9 mouse cellular contexts compared by ENCODE assay signal in genomic region chr8:11010398-11010797, GRCm38 (mm10). TPM values are rescaled to one million over a fixed set of nuclear protein-coding genes. Genes with fewer than 3 reads are reported as not detected.
A peak's percentile ranks its signal among the peaks of the same experiment; 100 is the strongest.
DNase-seq lines count a peak whose midpoint lies in the region; ATAC-seq and TF ChIP-seq lines count a peak whose summit lies in the region.
"Had no signal": no experiment of that assay in that cellular context is flagged by ENCODE, and none has a peak within 500 bp of the region (broad histone marks: within the 10 kb centered on the region; RNA-seq: fewer than 3 reads in every experiment).

No protein-coding gene starts in this region.

- TF ChIP-seq EP300 in stomach, postnatal 0 days (optimal IDR thresholded peaks at IDR 0.05), result no peak

- H3K36me3 ChIP-seq in heart, embryonic 10.5 days, result peaks cover 13% of the 10 kb centered on the region
- no peaks in the 10 kb centered on the region for H3K36me3 ChIP-seq in stomach, embryonic 14.5 days (ENCODE audit: control insufficient read depth, insufficient read depth, low read length)
- H3K36me3 ChIP-seq in stomach, postnatal 0 days (ENCODE audit: control insufficient read depth, insufficient read depth, low read length), result peaks cover 6% of the 10 kb centered on the region
- H3K36me3 ChIP-seq in limb, embryonic 15.5 days, result 0 out of 2 replicates have a peak, but pooled peaks cover 3% of the 10 kb centered on the region
- H3K36me3 ChIP-seq in stomach, embryonic 16.5 days (ENCODE audit: control insufficient read depth, insufficient read depth, low read length), result 0 out of 2 replicates have a peak, but pooled peaks cover under 1% of the 10 kb centered on the region

- peak overlapping the region; percentile 86; the same call in 1 of the 2 replicates for H3K4me3 ChIP-seq in heart, embryonic 10.5 days
- H3K4me3 ChIP-seq in stomach, embryonic 14.5 days (ENCODE audit: low read depth, low read length), result no peak overlapping the region
- no peak overlapping the region for H3K4me3 ChIP-seq in stomach, postnatal 0 days (ENCODE audit: low read depth, low read length)
- H3K4me3 ChIP-seq in limb, embryonic 15.5 days, result 0 out of 2 replicates have a peak overlapping the region, but pooled peaks have one; percentile 86
- H3K4me3 ChIP-seq in stomach, embryonic 16.5 days (replicated peaks; ENCODE audit: low read length), result no peak overlapping the region

- no peaks in the 10 kb centered on the region for H3K27me3 ChIP-seq in heart, embryonic 10.5 days (ENCODE audit: insufficient read depth, poor library complexity, severe bottlenecking)
- no peaks in the 10 kb centered on the region for H3K27me3 ChIP-seq in stomach, embryonic 14.5 days (ENCODE audit: control insufficient read depth, insufficient read depth, low read length)
- H3K27me3 ChIP-seq in stomach, postnatal 0 days (ENCODE audit: control insufficient read depth, insufficient read depth, low read length), result no peaks in the 10 kb centered on the region
- no peaks in the 10 kb centered on the region for H3K27me3 ChIP-seq in limb, embryonic 15.5 days
- no peaks in the 10 kb centered on the region for H3K27me3 ChIP-seq in stomach, embryonic 16.5 days (ENCODE audit: control insufficient read depth, insufficient read depth, low read length)

- peak overlapping the region; percentile 92; the same call in 1 of the 2 replicates for H3K4me2 ChIP-seq in stomach, embryonic 14.5 days (replicated peaks; ENCODE audit: low read depth, low read length)
- no peak overlapping the region for H3K4me2 ChIP-seq in stomach, postnatal 0 days (replicated peaks; ENCODE audit: low read depth)
- H3K4me2 ChIP-seq in limb, embryonic 15.5 days, result no peak overlapping the region; the same call in 1 of the 2 replicates
- peak overlapping the region; percentile 83; the same call in 1 of the 2 replicates for H3K4me2 ChIP-seq in stomach, embryonic 16.5 days (ENCODE audit: low read depth, low read length)

- peak overlapping the region; percentile 97 for H3K27ac ChIP-seq in heart, embryonic 10.5 days
- H3K27ac ChIP-seq in stomach, embryonic 14.5 days (ENCODE audit: low read length), result no peak overlapping the region; the same call in 1 of the 2 replicates
- H3K27ac ChIP-seq in stomach, postnatal 0 days (replicated peaks), result no peak overlapping the region
- no peak overlapping the region for H3K27ac ChIP-seq in limb, embryonic 15.5 days
- H3K27ac ChIP-seq in stomach, embryonic 16.5 days (ENCODE audit: low read length), result peak overlapping the region; percentile 99; the same call in 1 of the 2 replicates

- no peak overlapping the region for H3K9ac ChIP-seq in stomach, embryonic 14.5 days (replicated peaks; ENCODE audit: low read depth, low read length)
- no peak overlapping the region for H3K9ac ChIP-seq in stomach, postnatal 0 days (ENCODE audit: low read length)
- no peak overlapping the region for H3K9ac ChIP-seq in limb, embryonic 15.5 days
- H3K9ac ChIP-seq in stomach, embryonic 16.5 days (ENCODE audit: low read length), result no peak overlapping the region

- WGBS in heart, embryonic 10.5 days, result 52% methylated on average over 11 of the region's 11 CpGs
- 53% methylated on average over 11 of the region's 11 CpGs for WGBS in stomach, embryonic 14.5 days
- 53% methylated on average over 11 of the region's 11 CpGs for WGBS in stomach, postnatal 0 days
- WGBS in limb, embryonic 15.5 days, result 40% methylated on average over 11 of the region's 11 CpGs
- WGBS in stomach, embryonic 16.5 days, result 47% methylated on average over 11 of the region's 11 CpGs

- peaks cover 47% of the 10 kb centered on the region for H3K4me1 ChIP-seq in heart, embryonic 10.5 days
- peaks cover 24% of the 10 kb centered on the region for H3K4me1 ChIP-seq in stomach, embryonic 14.5 days (ENCODE audit: control insufficient read depth, insufficient read depth, low read length)
- peaks cover 11% of the 10 kb centered on the region; the same call in 1 of the 2 replicates for H3K4me1 ChIP-seq in stomach, postnatal 0 days (replicated peaks; ENCODE audit: control insufficient read depth, insufficient read depth)
- peaks cover 34% of the 10 kb centered on the region for H3K4me1 ChIP-seq in limb, embryonic 15.5 days
- H3K4me1 ChIP-seq in stomach, embryonic 16.5 days (ENCODE audit: control insufficient read depth, insufficient read depth, low read length), result peaks cover 29% of the 10 kb centered on the region

- no peak for DNase-seq in heart, embryonic 10.5 days (ENCODE audit: low spot score)
- DNase-seq in heart, adult 18-20 months, result no peak
- DNase-seq in stomach, postnatal 0 days (ENCODE audit: low spot score), result no peak
- no peak for DNase-seq in frontal cortex, postnatal 25 days (ENCODE audit: low spot score in 2 of 2)
- no peak for DNase-seq in left cerebral cortex, adult 18-20 months (ENCODE audit: low spot score in 2 of 2)
- DNase-seq: lung, postnatal 36 days had no signal

- no peak for TF ChIP-seq CTCF in stomach, postnatal 0 days (IDR thresholded peaks at IDR 0.05; ENCODE audit: low read depth)

- no peak for ATAC-seq in stomach, embryonic 14.5 days (ENCODE audit: insufficient number of reproducible peaks, insufficient read depth, low FRiP score, low read depth)
- no peak for ATAC-seq in stomach, postnatal 0 days (ENCODE audit: low FRiP score, low TSS enrichment)
- ATAC-seq in limb, embryonic 15.5 days (ENCODE audit: insufficient number of reproducible peaks, low FRiP score, low TSS enrichment, low read depth), result no peak
- ATAC-seq in stomach, embryonic 16.5 days (ENCODE audit: insufficient read depth, low FRiP score), result no peak

- no peaks in the 10 kb centered on the region for H3K9me3 ChIP-seq in heart, embryonic 10.5 days
- no peaks in the 10 kb centered on the region for H3K9me3 ChIP-seq in stomach, embryonic 14.5 days (ENCODE audit: control insufficient read depth, low read depth, low read length)
- no peaks in the 10 kb centered on the region for H3K9me3 ChIP-seq in stomach, postnatal 0 days (ENCODE audit: control insufficient read depth, low read length)
- no peaks in the 10 kb centered on the region for H3K9me3 ChIP-seq in limb, embryonic 15.5 days
- H3K9me3 ChIP-seq in stomach, embryonic 16.5 days (replicated peaks; ENCODE audit: control insufficient read depth, low read length), result no peaks in the 10 kb centered on the region

RNA-seq across cellular contexts. Expression of gene Irs2, which starts 2.1 kb away (rescaled TPM):
- polyA plus RNA-seq in heart, embryonic 10.5 days (2016; fragmentation: Nextera tagmentation; extraction: Ambion mirVana), result 4.5 and 6.2 TPM in 2 replicates
- 10 to 100 TPM; 17.8 to 18.5 TPM for total RNA-seq in heart, adult 18-20 months (2021)
- 4.6 and 5.0 TPM in 2 replicates for polyA plus RNA-seq in stomach, embryonic 14.5 days (2014; fragmentation: Nextera tagmentation; extraction: Ambion mirVana)
- polyA plus RNA-seq in stomach, postnatal 0 days (2015; fragmentation: Nextera tagmentation; extraction: Ambion mirVana), result 3.3 and 3.9 TPM in 2 replicates
- 5.1 and 6.5 TPM in 2 replicates for polyA plus RNA-seq in limb, embryonic 15.5 days (2015; fragmentation: Nextera tagmentation; extraction: Ambion mirVana)
- 3.3 and 3.4 TPM in 2 replicates for polyA plus RNA-seq in stomach, embryonic 16.5 days (2015; fragmentation: Nextera tagmentation; extraction: Ambion mirVana)
- total RNA-seq in left cerebral cortex, adult 18-20 months (2021), result 10 to 100 TPM; 64.4 to 93.4 TPM

Comparison
In these comparisons a context has a peak if more than half of its experiments do, and no peak if none do; other contexts are left out.
1. H3K27ac ChIP-seq: peak in heart, embryonic 10.5 days (single experiment) and stomach, embryonic 16.5 days (single experiment); none in stomach, embryonic 14.5 days (single experiment), stomach, postnatal 0 days (single experiment) and limb, embryonic 15.5 days (single experiment).
2. H3K4me2 ChIP-seq: peak in stomach, embryonic 14.5 days (single experiment) and stomach, embryonic 16.5 days (single experiment); none in stomach, postnatal 0 days (single experiment) and limb, embryonic 15.5 days (single experiment).
3. H3K4me3 ChIP-seq: peak in heart, embryonic 10.5 days (single experiment) and limb, embryonic 15.5 days (single experiment); none in stomach, embryonic 14.5 days (single experiment), stomach, postnatal 0 days (single experiment) and stomach, embryonic 16.5 days (single experiment).